Mouse (Mus musculus) lung, adult 10 weeks (tissue): ENCODE data around the gene Invs. TPM values are rescaled to one million over a fixed set of nuclear protein-coding genes. Genes with fewer than 3 reads are reported as not detected.

Experiments used
- polyA plus RNA-seq: library from polyadenylated mRNA; stranded (reverse); fragments of 350-450 nt; fragmentation: Illumina TruSeq; extraction: RNeasy Lipid Tissue Mini Kit (QIAGEN cat#74804); gene quantifications from one replicate; pipeline ENCODE4 v1.2.3, GENCODE M21; 2014; ENCODE audit warnings: low read depth, low replicate concordance; ENCODE audit not compliant: insufficient read depth

The Invs gene
- 2.9 TPM for polyA plus RNA-seq

DNA sequence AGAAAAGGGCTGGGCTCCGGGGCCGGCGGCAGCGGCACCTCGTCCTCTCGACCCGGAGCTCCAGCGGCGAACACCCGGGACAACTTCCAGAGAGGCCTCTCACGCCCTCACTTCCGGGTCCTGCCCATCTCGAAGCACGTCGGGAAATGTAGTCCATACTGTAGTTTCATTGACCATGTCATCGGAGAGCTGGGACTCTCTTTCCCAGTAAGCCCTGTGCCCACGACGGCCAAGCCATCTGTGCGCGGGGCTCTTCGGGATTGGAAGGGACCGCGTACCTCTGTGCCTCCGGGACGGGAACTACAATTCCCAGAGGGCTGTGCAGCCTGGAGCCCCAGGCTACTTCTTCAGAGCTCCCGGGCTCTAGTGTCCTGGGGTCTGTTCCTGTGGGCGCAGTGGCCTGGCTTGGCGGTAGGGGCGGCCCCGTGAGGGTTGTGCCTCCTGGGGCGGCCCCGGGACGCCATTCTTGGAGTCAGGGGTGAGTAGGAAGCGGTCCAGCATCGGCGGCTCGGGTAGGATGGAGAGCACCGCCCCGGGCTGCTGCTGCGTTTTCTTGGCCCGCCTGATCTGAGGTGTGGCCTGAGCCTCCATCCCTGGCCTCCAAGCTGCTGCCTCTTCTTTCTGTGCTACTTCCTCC is at the start of gene Invs, which contains the start of gene Erp44:
Gene Invs (plus strand): TSS at position 263 of the 637 bp plus-strand sequence.
Gene Erp44 (minus strand): TSS at position 61 of the 637 bp plus-strand sequence.

DNA sequence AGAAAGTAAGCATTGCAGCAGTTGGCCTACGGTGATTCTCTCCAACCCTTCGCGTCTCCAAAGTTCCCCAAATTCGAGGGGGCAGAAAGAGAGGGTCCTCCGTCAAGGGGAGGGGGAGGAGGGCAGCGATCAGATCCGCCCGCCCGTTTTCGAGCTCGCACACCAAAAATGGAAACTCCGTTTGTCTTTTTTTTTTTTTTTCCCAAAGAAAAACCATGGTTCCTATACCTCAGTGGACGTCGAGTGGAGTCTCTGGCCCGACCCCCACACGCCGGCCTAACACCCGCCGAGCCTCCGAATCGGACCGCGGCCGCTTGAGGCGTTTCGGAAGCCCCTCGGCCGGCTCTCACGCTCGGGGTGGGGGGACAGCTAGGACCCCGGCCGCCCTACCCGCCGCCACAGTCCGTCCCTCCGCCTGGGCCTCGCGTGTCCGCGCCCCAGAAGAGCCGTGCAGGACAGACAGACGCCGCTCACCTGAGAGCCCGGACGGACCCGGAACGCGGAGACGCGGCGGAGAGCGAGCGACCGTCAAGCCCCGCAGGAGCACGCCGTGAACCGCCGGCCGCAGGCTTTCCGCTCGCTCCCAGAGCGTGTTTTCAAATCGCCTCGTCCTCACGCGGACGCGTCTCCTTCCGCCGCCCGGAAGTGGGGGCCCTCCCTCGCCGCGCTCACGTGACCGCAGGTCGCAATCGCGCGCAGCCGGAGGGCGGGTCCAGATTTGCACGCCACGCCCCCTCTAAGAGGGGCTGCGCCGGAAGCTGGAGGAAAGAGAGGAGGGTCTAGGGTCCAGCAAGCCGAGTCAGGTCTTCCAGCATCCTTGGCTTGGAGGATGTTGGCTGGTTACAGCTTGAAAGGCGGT is 193.5 kb downstream of the Invs start, which contains the start of gene Tex10:
Gene Tex10 (minus strand): TSS at position 668 of the 859 bp plus-strand sequence.

Other genes with a start within 250 kb of the Invs start
- gene Nr4a3, start 234.6 kb upstream of the Invs start, polyA plus RNA-seq, result 2.8 TPM
- 10.0 TPM for gene Stx17, start 154.8 kb upstream of the Invs start, polyA plus RNA-seq
- gene Erp44, start 202 bp upstream of the Invs start, polyA plus RNA-seq, result 65.3 TPM
- 6.4 TPM for gene Tex10, start 193.7 kb downstream of the Invs start, polyA plus RNA-seq